Mouse (Mus musculus): Measurements from ENCODE around the gene Thsd7b. TPM values are rescaled to one million over a fixed set of nuclear protein-coding genes. Genes with fewer than 3 reads are reported as not detected.
"Not testable (repeated sequence)": the region's sequence is repeated elsewhere in the genome, so short reads cannot be mapped to it uniquely, and the experiment has no call there.

Thsd7b gene
- polyA plus RNA-seq, 1 experiment, result not detected

- no peak overlapping the region for H3K27ac ChIP-seq (ENCODE audit: insufficient read depth, low read depth, low read length)
- no peaks in the 10 kb centered on the region for H3K4me1 ChIP-seq (ENCODE audit: control insufficient read depth, insufficient read depth, low read length)
- TF ChIP-seq POLR2A (IDR thresholded peaks at IDR 0.05; ENCODE audit: borderline replicate concordance, low read depth, low read length), result no peak
- no peak for TF ChIP-seq CTCF (IDR thresholded peaks at IDR 0.05; ENCODE audit: low read depth, low read length)
- H3K4me3 ChIP-seq (ENCODE audit: insufficient read depth, low read length), result no peak overlapping the region
These were observed 690.1 kb downstream of the Thsd7b start for GRCm38 (mm10) chr1:129963166-129963565.

GRCm38 (mm10) chr1:129989247-129989646, 716.1 kb downstream of the Thsd7b start:
- not testable (repeated sequence) for H3K27ac ChIP-seq (ENCODE audit: insufficient read depth, low read depth, low read length); H3K4me3 ChIP-seq (ENCODE audit: insufficient read depth, low read length); H3K4me1 ChIP-seq (ENCODE audit: control insufficient read depth, insufficient read depth, low read length)

GRCm38 (mm10) chr1:129990821-129991220, 717.7 kb downstream of the Thsd7b start:
- TF ChIP-seq CTCF (IDR thresholded peaks at IDR 0.05; ENCODE audit: low read depth, low read length) (no peak), POLR2A (IDR thresholded peaks at IDR 0.05; ENCODE audit: borderline replicate concordance, low read depth, low read length) (no peak)
- Histone ChIP-seq H3K4me3 (ENCODE audit: insufficient read depth, low read length) (no peak overlapping the region), H3K27ac (ENCODE audit: insufficient read depth, low read depth, low read length) (no peak overlapping the region), H3K4me1 (ENCODE audit: control insufficient read depth, insufficient read depth, low read length) (no peaks in the 10 kb centered on the region)

GRCm38 (mm10) chr1:130055012-130055411, 781.9 kb downstream of the Thsd7b start:
- Histone ChIP-seq H3K4me3 (ENCODE audit: insufficient read depth, low read length) (no peak overlapping the region), H3K27ac (ENCODE audit: insufficient read depth, low read depth, low read length) (no peak overlapping the region), H3K4me1 (ENCODE audit: control insufficient read depth, insufficient read depth, low read length) (no peaks in the 10 kb centered on the region)
- TF ChIP-seq POLR2A (IDR thresholded peaks at IDR 0.05; ENCODE audit: borderline replicate concordance, low read depth, low read length) (no peak), CTCF (IDR thresholded peaks at IDR 0.05; ENCODE audit: low read depth, low read length) (no peak)

- Histone ChIP-seq H3K4me3 (ENCODE audit: insufficient read depth, low read length) (no peak overlapping the region), H3K4me1 (ENCODE audit: control insufficient read depth, insufficient read depth, low read length) (no peaks in the 10 kb centered on the region), H3K27ac (ENCODE audit: insufficient read depth, low read depth, low read length) (no peak overlapping the region)
- no peak for TF ChIP-seq POLR2A (IDR thresholded peaks at IDR 0.05; ENCODE audit: borderline replicate concordance, low read depth, low read length)
- TF ChIP-seq CTCF (IDR thresholded peaks at IDR 0.05; ENCODE audit: low read depth, low read length), result no peak
These were observed 789.0 kb downstream of the Thsd7b start for GRCm38 (mm10) chr1:130062105-130062504.

GRCm38 (mm10) chr1:130066193-130066959, 793.3 kb downstream of the Thsd7b start:
- TF ChIP-seq POLR2A (IDR thresholded peaks at IDR 0.05; ENCODE audit: borderline replicate concordance, low read depth, low read length) (no peak), CTCF (IDR thresholded peaks at IDR 0.05; ENCODE audit: low read depth, low read length) (no peak)
- H3K4me3 ChIP-seq (ENCODE audit: insufficient read depth, low read length), result no peak overlapping the region
- H3K27ac ChIP-seq (ENCODE audit: insufficient read depth, low read depth, low read length), result no peak overlapping the region
- no peaks in the 10 kb centered on the region for H3K4me1 ChIP-seq (ENCODE audit: control insufficient read depth, insufficient read depth, low read length)

- TF ChIP-seq CTCF (IDR thresholded peaks at IDR 0.05; ENCODE audit: low read depth, low read length) (no peak), POLR2A (IDR thresholded peaks at IDR 0.05; ENCODE audit: borderline replicate concordance, low read depth, low read length) (no peak)
- H3K4me1 ChIP-seq (ENCODE audit: control insufficient read depth, insufficient read depth, low read length), result no peaks in the 10 kb centered on the region
- no peak overlapping the region for H3K4me3 ChIP-seq (ENCODE audit: insufficient read depth, low read length)
- H3K27ac ChIP-seq (ENCODE audit: insufficient read depth, low read depth, low read length), result no peak overlapping the region
These were observed 810.7 kb downstream of the Thsd7b start for GRCm38 (mm10) chr1:130083788-130084187.

GRCm38 (mm10) chr1:130085207-130085606, 812.1 kb downstream of the Thsd7b start:
- no peak overlapping the region for H3K27ac ChIP-seq (ENCODE audit: insufficient read depth, low read depth, low read length)
- no peak overlapping the region for H3K4me3 ChIP-seq (ENCODE audit: insufficient read depth, low read length)
- no peak for TF ChIP-seq POLR2A (IDR thresholded peaks at IDR 0.05; ENCODE audit: borderline replicate concordance, low read depth, low read length)
- TF ChIP-seq CTCF (IDR thresholded peaks at IDR 0.05; ENCODE audit: low read depth, low read length), result no peak
- H3K4me1 ChIP-seq (ENCODE audit: control insufficient read depth, insufficient read depth, low read length), result no peaks in the 10 kb centered on the region

GRCm38 (mm10) chr1:130085910-130086309, 812.8 kb downstream of the Thsd7b start:
- H3K4me1 ChIP-seq (ENCODE audit: control insufficient read depth, insufficient read depth, low read length), result no peaks in the 10 kb centered on the region
- no peak overlapping the region for H3K27ac ChIP-seq (ENCODE audit: insufficient read depth, low read depth, low read length)
- TF ChIP-seq CTCF (IDR thresholded peaks at IDR 0.05; ENCODE audit: low read depth, low read length), result no peak
- H3K4me3 ChIP-seq (ENCODE audit: insufficient read depth, low read length), result no peak overlapping the region

- Histone ChIP-seq H3K4me3 (ENCODE audit: insufficient read depth, low read length) (no peak overlapping the region), H3K4me1 (ENCODE audit: control insufficient read depth, insufficient read depth, low read length) (no peaks in the 10 kb centered on the region), H3K27ac (ENCODE audit: insufficient read depth, low read depth, low read length) (no peak overlapping the region)
- TF ChIP-seq CTCF (IDR thresholded peaks at IDR 0.05; ENCODE audit: low read depth, low read length) (no peak), POLR2A (IDR thresholded peaks at IDR 0.05; ENCODE audit: borderline replicate concordance, low read depth, low read length) (no peak)
These were observed 826.1 kb downstream of the Thsd7b start for GRCm38 (mm10) chr1:130099227-130099626.
